Mouse (Mus musculus): ENCODE measurements at regions not wholly inside any gene's neighbourhood (a gene's known extent, or its start where the extent isn't known, plus 50 kb on each side); places are given as distances from the start of the nearest gene placed in this dataset.

GRCm38 (mm10) chr1:13834860-13835840 is 2258.0 kb downstream of the 4930444P10Rik start:
- DNase-seq: no peak

DNA sequence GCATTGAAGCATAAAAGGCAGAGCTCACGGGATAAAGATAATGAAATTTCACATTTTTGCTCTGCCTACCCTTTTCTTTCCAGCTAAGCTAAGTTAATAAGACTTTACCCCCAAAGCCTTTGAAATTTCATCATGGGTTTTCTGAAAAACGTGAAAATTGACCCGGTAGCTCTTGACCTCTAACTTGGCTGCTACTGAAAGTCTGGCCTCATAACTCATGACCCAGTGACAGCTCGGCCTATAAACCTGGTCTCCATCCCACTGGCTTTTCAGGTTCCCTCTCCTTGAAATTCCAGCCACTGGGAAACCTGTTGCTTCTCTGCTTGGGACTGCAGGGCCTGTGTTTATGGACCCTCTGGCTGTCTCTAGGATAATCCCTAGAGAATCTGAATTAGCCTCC is 2285.3 kb downstream of the 4930444P10Rik start:
- no peak for DNase-seq

DNA sequence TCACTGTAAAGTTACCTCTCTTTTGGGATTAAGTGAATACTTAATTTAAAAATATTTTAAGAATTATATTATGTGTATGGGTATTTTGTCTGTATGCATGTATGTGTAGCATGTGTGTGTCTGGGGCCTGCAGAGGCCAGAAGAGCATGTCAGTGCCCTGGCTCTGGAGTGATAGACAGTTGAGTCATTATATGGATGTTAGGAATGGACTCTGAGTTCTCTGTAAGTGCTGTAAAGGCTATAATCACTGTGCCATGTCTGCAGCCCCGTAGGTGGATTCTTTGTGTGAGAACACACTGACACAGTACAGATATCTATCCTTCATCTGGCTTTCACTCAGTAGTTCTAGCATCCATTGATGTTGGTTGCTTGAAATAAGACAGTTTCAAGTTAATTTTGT is 2292.7 kb downstream of the 4930444P10Rik start:
- DNase-seq: no peak

DNA sequence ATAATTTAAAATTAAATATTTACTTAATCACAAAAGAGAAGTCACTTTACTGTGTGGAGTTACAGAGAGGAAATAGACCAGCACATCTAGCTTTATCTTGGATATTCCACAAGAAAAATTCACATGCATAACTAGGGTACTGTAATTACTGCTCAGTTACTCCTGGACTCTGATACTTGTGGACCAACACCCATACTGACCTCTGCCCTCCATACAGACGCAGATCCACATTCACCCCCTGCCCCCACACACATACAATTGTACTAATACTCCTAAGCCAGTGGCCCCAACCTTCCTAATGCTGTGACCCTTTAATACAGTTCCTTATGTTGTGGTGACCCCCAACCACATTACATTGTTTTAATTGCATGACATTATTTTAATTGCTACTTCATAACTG is 2294.3 kb downstream of the 4930444P10Rik start:
- DNase-seq: no peak

DNA sequence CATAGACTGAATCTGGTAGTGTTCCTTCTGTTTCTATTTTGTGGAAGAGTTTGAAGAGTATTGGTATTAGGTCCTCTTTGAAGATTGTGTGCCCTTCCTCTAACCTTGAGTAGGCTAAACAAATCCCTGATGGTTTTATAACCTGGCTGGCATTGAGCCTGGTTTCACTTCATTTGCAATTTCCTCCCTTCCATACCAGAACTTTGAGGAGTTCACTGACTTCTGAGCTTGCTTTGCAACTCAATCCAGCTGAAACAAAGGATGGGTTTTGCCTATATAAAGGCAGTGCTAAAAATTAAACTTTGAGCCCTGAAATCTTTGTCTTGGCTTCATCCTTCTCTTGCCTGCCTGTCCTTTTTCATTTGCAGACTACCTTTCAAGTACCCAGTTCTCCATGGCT is 2297.9 kb downstream of the 4930444P10Rik start:
- DNase-seq: no peak

DNA sequence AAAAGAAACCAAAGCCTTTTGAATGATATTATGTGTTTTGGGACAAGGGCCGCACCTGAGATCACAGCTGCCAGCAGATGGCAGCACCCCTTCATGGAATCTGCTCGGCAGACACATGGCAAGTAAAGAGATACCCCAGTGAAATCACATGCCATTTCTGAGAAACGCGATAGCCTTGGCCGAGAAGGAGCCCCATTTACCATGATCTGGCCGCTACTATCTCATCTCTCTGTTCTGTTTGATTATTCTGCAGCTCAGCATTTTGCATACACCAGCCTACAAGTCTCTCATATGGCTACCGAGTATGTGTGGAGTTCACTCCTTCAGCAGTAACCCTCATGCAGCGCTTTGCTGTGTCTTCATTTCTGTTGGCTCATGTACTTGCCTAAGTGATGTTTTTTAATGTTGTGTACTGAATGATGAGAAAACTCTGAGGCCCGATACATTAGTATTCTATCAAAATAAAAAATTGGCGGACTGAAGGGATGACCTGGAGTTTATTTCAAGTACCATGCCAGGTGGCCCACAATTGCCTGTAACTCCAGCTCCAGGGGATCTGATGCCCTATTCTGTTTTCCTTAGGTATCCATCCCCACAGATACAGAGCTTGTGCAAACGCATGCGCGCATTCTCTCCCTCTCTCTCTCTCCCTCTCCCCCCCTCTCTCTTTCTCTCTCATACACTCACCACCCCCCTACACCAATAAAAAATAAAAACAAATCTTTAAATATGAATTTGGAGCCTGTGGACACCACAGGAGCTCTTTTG is 2303.6 kb downstream of the 4930444P10Rik start:
- peak; percentile 85 for DNase-seq

DNA sequence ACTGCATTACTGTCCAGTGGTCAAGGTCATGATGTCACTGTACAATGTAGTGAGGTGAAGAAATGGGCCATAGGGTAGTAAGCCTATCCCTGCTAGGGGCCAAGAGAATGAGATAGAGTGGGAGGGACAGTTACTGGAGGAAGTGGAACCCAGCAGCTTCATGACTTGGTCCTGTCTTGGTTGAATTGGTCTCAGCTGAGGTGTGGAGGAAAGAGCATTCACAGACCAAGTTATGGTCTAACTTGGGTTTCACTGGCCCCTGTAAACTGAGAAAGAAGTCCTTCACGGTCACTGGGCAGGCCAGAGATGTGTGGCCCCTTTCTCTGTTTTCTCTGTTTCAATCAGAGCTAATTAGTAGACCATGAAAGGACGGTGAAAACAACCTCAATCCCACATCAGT is 2306.1 kb downstream of the 4930444P10Rik start:
- no peak for DNase-seq

DNA sequence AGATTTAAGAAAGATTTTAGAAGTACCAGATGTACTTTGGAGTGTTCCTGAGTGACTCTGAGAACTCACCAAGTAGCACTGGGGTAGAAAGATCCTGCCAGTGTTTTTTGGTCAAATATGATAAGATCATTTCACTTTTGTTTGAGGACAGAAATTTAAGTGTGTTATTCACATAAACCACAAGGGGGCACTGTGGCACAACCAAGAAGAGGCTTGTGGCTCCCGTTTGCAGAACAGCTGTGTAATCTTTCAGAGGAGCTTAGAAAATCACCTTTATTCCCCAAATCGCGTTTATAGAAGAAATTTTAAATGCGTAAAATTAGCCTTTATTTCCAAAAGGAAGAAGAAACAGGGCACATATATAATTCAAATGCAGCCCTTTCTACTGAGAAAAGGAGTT is 2308.7 kb downstream of the 4930444P10Rik start:
- DNase-seq: peak; percentile 44

DNA sequence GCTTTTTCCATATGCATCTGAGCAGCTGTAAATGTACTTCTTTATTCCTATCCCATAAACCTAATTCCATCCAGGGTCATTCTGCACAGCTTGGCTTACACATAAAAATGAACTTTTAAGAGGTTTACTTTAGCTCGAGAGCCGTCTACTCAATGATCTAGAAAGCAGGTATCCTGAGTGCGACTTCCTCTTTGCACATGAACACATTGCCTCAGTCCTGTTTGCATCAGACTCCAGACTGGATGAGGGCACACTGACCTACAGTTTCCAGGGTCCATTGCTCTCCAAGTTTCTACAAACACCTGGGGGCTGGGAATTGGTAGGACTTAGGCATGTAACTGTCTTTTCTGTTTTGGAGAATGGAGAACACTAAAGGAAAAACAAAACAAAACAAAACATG is 2310.5 kb downstream of the 4930444P10Rik start:
- no peak for DNase-seq

GRCm38 (mm10) chr1:13772106-13772505 is 2321.0 kb downstream of the 4930444P10Rik start:
- DNase-seq: no peak

GRCm38 (mm10) chr1:13771014-13771463 is 2322.1 kb downstream of the 4930444P10Rik start:
- no peak for DNase-seq

DNA sequence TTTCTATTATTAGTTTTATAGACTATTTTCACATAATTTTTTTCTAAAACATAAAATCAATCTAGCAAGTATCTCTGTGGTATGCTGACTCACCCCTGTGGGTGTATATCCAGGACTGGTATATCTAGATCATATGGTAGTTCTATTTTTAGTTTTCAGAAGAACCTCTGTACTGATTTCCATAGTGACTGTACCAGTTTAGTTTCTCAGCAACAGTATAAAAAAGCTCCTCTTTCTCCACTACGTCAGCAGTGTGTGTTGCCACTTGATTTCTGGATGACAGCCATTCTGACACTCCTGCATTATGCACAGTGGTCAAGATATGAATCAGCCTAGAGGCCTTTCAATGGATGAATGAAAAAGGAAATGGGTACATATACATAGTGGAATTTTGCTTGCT is 2338.6 kb downstream of the A830018L16Rik start:
- DNase-seq: no peak

DNA sequence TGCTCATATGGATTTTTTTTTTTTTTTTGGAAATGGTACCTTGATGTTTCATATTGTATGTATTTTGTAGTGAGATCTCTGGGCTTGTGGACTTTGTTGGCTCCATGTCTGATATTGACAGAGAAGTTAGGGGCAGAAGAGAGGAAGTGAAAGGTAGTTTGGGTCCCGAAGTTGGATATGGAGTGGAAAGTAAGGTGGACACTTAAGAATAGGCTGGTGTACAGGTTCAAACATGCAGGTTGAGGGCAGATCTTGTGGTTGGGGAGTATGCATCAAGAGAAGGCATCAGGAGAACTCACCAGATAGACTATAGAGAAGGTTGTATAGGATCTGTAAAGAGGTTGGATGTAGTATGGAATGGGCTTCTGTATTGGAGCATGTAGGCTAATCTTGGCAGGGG is 2337.5 kb downstream of the A830018L16Rik start:
- DNase-seq: no peak
